In the genomic region with DNA sequence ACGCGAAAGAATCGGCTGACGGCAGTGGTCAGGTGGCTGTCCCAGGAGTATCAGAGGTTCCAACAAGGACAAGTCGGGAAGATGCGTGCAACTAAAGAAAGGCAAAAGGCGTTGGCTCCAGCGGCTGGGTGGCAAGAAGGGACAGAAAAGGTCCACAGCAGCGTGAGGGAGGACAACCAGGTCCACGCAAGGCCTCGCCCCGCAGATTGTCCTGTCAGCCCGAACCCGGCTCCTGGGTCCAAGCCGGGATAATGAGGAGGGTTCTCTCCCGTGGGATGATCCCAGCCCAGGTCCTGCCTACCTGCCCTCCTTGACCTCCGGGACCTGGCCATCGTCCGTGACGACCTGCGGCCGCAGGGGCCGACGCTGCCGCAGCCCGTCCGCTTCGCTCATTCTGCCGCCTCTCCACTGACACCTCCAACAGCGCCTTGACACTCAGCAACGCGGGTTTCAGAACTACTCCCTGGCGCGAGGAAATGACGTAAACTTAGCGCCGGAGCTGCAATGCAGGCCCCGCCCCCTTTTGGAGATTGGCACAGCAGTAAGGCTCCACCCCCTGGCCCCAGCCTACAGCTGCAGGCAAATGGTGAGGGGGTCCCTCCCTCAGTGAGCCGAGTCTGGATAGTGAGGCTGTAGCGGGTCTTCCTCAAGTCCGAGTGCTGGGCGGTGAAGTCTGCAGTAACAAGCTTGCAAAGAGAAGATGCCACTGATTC, we compare ENCODE assay signal across 8 mouse cellular contexts. TPM values are rescaled to one million over a fixed set of nuclear protein-coding genes. Genes with fewer than 3 reads are reported as not detected.
A peak's percentile ranks its signal among the peaks of the same experiment; 100 is the strongest.
DNase-seq lines count a peak whose midpoint lies in the region; ATAC-seq and TF ChIP-seq lines count a peak whose summit lies in the region.

A gene (minus strand): TSS at position 481 of the 713 bp plus-strand sequence.

- no peaks in the 10 kb centered on the region for H3K9me3 ChIP-seq in erythroblast, embryonic 14.5 days (ENCODE audit: control insufficient read depth, low read length)
- H3K9me3 ChIP-seq in heart, embryonic 12.5 days (replicated peaks): no peaks in the 10 kb centered on the region
- H3K9me3 ChIP-seq in kidney, postnatal 0 days (replicated peaks; ENCODE audit: low read length): no peaks in the 10 kb centered on the region
- no peaks in the 10 kb centered on the region for H3K9me3 ChIP-seq in liver, embryonic 11.5 days (ENCODE audit: control insufficient read depth, low read length)
- H3K9me3 ChIP-seq in stomach, embryonic 14.5 days (ENCODE audit: control insufficient read depth, low read depth, low read length): no peaks in the 10 kb centered on the region

- peak within 1 kb of the TSS; percentile 70 for H3K4me3 ChIP-seq in C2C12 (ENCODE audit: insufficient read depth, poor library complexity, severe bottlenecking)
- peak within 1 kb of the TSS; percentile 82 for H3K4me3 ChIP-seq in erythroblast, embryonic 14.5 days (replicated peaks)
- H3K4me3 ChIP-seq in heart, embryonic 12.5 days: peak within 1 kb of the TSS; percentile 98
- peak within 1 kb of the TSS; percentile 87 for H3K4me3 ChIP-seq in kidney, postnatal 0 days (replicated peaks; ENCODE audit: low read depth, low read length)
- H3K4me3 ChIP-seq in liver, embryonic 11.5 days (ENCODE audit: low read depth, low read length): peak within 1 kb of the TSS; percentile 92
- H3K4me3 ChIP-seq in stomach, embryonic 14.5 days (ENCODE audit: low read depth, low read length): peak within 1 kb of the TSS; percentile 94

- H3K27ac ChIP-seq in heart, embryonic 12.5 days (ENCODE audit: poor library complexity, severe bottlenecking): 0 out of 2 replicates have a peak within 1 kb of the TSS, but pooled peaks have one; percentile 28
- peak within 1 kb of the TSS; percentile 20 for H3K27ac ChIP-seq in kidney, postnatal 0 days
- H3K27ac ChIP-seq in liver, embryonic 11.5 days (ENCODE audit: low read depth, low read length): peak within 1 kb of the TSS; percentile 57
- H3K27ac ChIP-seq in stomach, embryonic 14.5 days (ENCODE audit: low read length): peak within 1 kb of the TSS; percentile 36; the same call in 1 of the 2 replicates

- TF ChIP-seq CTCF in C2C12 (IDR thresholded peaks at IDR 0.05; ENCODE audit: control insufficient read depth, insufficient read depth, insufficient read length): no peak
- TF ChIP-seq CTCF in brain, embryonic 14.5 days (IDR thresholded peaks at IDR 0.05; ENCODE audit: borderline replicate concordance, extremely low read depth, insufficient read depth, insufficient read length): no peak; the same call in 1 of the 2 replicates
- peak; percentile 46 for TF ChIP-seq CTCF in kidney, postnatal 0 days (IDR thresholded peaks at IDR 0.05; ENCODE audit: low read depth)

- H3K36me3 ChIP-seq in C2C12 (ENCODE audit: control insufficient read depth, insufficient read depth): peaks cover 9% of the 10 kb centered on the region
- peaks cover 15% of the 10 kb centered on the region for H3K36me3 ChIP-seq in erythroblast, embryonic 14.5 days (ENCODE audit: control insufficient read depth)
- no peaks in the 10 kb centered on the region for H3K36me3 ChIP-seq in heart, embryonic 12.5 days
- no peaks in the 10 kb centered on the region for H3K36me3 ChIP-seq in kidney, postnatal 0 days (ENCODE audit: insufficient read depth, low read length)
- H3K36me3 ChIP-seq in liver, embryonic 11.5 days (ENCODE audit: control insufficient read depth, insufficient read depth, low read length): 0 out of 2 replicates have a peak, but pooled peaks cover 2% of the 10 kb centered on the region
- no peaks in the 10 kb centered on the region for H3K36me3 ChIP-seq in stomach, embryonic 14.5 days (ENCODE audit: control insufficient read depth, insufficient read depth, low read length)

- peak within 1 kb of the TSS; percentile 92 for H3ac ChIP-seq in C2C12 (ENCODE audit: control insufficient read depth, insufficient read length, low read depth)

- TF ChIP-seq POLR2A in brain, embryonic 14.5 days (IDR thresholded peaks at IDR 0.05; ENCODE audit: borderline replicate concordance, extremely low read depth, insufficient read depth, insufficient read length, poor library complexity, severe bottlenecking): 0 out of 2 replicates have a peak, but pooled peaks have one; percentile 22

- peaks cover 10% of the 10 kb centered on the region for H3K79me3 ChIP-seq in C2C12 (ENCODE audit: low read depth)

- H3K79me2 ChIP-seq in C2C12 (ENCODE audit: control insufficient read depth, insufficient read depth): peaks cover 49% of the 10 kb centered on the region

- under 1% methylated on average over 42 of the region's 42 CpGs for WGBS in heart, embryonic 12.5 days
- under 1% methylated on average over 42 of the region's 42 CpGs for WGBS in kidney, postnatal 0 days
- whole genome bisulfite sequencing in liver, embryonic 11.5 days: under 1% methylated on average over 42 of the region's 42 CpGs
- WGBS in stomach, embryonic 14.5 days: under 1% methylated on average over 42 of the region's 42 CpGs

- peak; percentile 97 for ATAC-seq in heart, embryonic 12.5 days (ENCODE audit: insufficient number of reproducible peaks, low FRiP score)
- ATAC-seq in kidney, postnatal 0 days (replicated peaks; ENCODE audit: low FRiP score, low read depth): peak; percentile 97
- peak; percentile 92 for ATAC-seq in liver, embryonic 11.5 days (replicated peaks; ENCODE audit: low FRiP score)
- peak; percentile 96 for ATAC-seq in stomach, embryonic 14.5 days (ENCODE audit: insufficient number of reproducible peaks, insufficient read depth, low FRiP score, low read depth)

- H3K27me3 ChIP-seq in C2C12 (ENCODE audit: control insufficient read depth, insufficient read depth, insufficient read length): no peaks in the 10 kb centered on the region
- no peaks in the 10 kb centered on the region for H3K27me3 ChIP-seq in erythroblast, embryonic 14.5 days (ENCODE audit: control insufficient read depth)
- H3K27me3 ChIP-seq in heart, embryonic 12.5 days (replicated peaks): no peaks in the 10 kb centered on the region
- no peaks in the 10 kb centered on the region for H3K27me3 ChIP-seq in kidney, postnatal 0 days (ENCODE audit: insufficient read depth, low read length)
- H3K27me3 ChIP-seq in liver, embryonic 11.5 days (replicated peaks; ENCODE audit: control insufficient read depth, insufficient read depth, low read length): no peaks in the 10 kb centered on the region
- H3K27me3 ChIP-seq in stomach, embryonic 14.5 days (ENCODE audit: control insufficient read depth, insufficient read depth, low read length): no peaks in the 10 kb centered on the region

- peak; percentile 99 for DNase-seq in brain, embryonic 14.5 days (ENCODE audit: low read depth)
- DNase-seq in kidney, postnatal 0 days (ENCODE audit: low spot score): peak; percentile 98
- peak; percentile 90 for DNase-seq in liver, embryonic 11.5 days (ENCODE audit: low spot score)
- peak; percentile 97 for DNase-seq in naive thymus-derived CD4-positive, alpha-beta T cell, adult 2 months (ENCODE audit: low read depth)

- H3K4me1 ChIP-seq in erythroblast, embryonic 14.5 days (ENCODE audit: control insufficient read depth): peaks cover 38% of the 10 kb centered on the region
- peaks cover 6% of the 10 kb centered on the region for H3K4me1 ChIP-seq in heart, embryonic 12.5 days (replicated peaks)
- 0 out of 2 replicates have a peak, but pooled peaks cover 6% of the 10 kb centered on the region for H3K4me1 ChIP-seq in kidney, postnatal 0 days (replicated peaks; ENCODE audit: insufficient read depth, low read length)
- peaks cover 13% of the 10 kb centered on the region for H3K4me1 ChIP-seq in liver, embryonic 11.5 days (replicated peaks; ENCODE audit: control insufficient read depth, insufficient read depth, low read length)
- peaks cover 5% of the 10 kb centered on the region; the same call in 1 of the 2 replicates for H3K4me1 ChIP-seq in stomach, embryonic 14.5 days (ENCODE audit: control insufficient read depth, insufficient read depth, low read length)

- peak within 1 kb of the TSS; percentile 94 for H3K9ac ChIP-seq in heart, embryonic 12.5 days
- peak within 1 kb of the TSS; percentile 80 for H3K9ac ChIP-seq in kidney, postnatal 0 days (ENCODE audit: low read depth, low read length)
- H3K9ac ChIP-seq in liver, embryonic 11.5 days (ENCODE audit: low read depth, low read length): peak within 1 kb of the TSS; percentile 85
- peak within 1 kb of the TSS; percentile 67 for H3K9ac ChIP-seq in stomach, embryonic 14.5 days (replicated peaks; ENCODE audit: low read depth, low read length)

- H3K4me2 ChIP-seq in heart, embryonic 12.5 days: peak within 1 kb of the TSS; percentile 87
- peak within 1 kb of the TSS; percentile 75 for H3K4me2 ChIP-seq in kidney, postnatal 0 days (ENCODE audit: low read length)
- peak within 1 kb of the TSS; percentile 83 for H3K4me2 ChIP-seq in liver, embryonic 11.5 days
- H3K4me2 ChIP-seq in stomach, embryonic 14.5 days (replicated peaks; ENCODE audit: low read depth, low read length): peak within 1 kb of the TSS; percentile 76

TF ChIP-seq in C2C12, 6 proteins besides CTCF, POLR2A, EP300 and RAD21:
- TF ChIP-seq MYOG (IDR thresholded peaks at IDR 0.05; ENCODE audit: control insufficient read depth, extremely low read depth, insufficient read length): no peak
- TF ChIP-seq FOSL1 (IDR thresholded peaks at IDR 0.05; ENCODE audit: insufficient read depth, low read length, poor library complexity, severe bottlenecking): no peak
- TF ChIP-seq MYOD1 (IDR thresholded peaks at IDR 0.05; ENCODE audit: control insufficient read depth, insufficient read length, low read depth): no peak
- peak; percentile 15 for TF ChIP-seq CEBPB (IDR thresholded peaks at IDR 0.05; ENCODE audit: low read depth)
- no peak for TF ChIP-seq USF1 (IDR thresholded peaks at IDR 0.05; ENCODE audit: low read depth)
- peak; percentile 63 for TF ChIP-seq MAX (IDR thresholded peaks at IDR 0.05)

RNA-seq across cellular contexts. Expression of the gene that starts here (rescaled TPM):
- 25.6 TPM for polyA plus RNA-seq in C2C12 (2012; fragmentation: generic; extraction: Trizol)
- 44.0 and 48.2 TPM in 2 replicates for polyA plus RNA-seq in brain, embryonic 14.5 days (2012; rRNA removed)
- polyA plus RNA-seq in erythroblast, embryonic 14.5 days (2012): 3.2 and 3.3 TPM in 2 replicates
- 29.3 and 32.5 TPM in 2 replicates for polyA plus RNA-seq in heart, embryonic 12.5 days (2016; fragmentation: Nextera tagmentation; extraction: Ambion mirVana)
- polyA plus RNA-seq in kidney, postnatal 0 days (2015; fragmentation: Nextera tagmentation; extraction: Ambion mirVana): 62.5 and 63.1 TPM in 2 replicates
- 35.0 and 38.9 TPM in 2 replicates for polyA plus RNA-seq in liver, embryonic 11.5 days (2014; fragmentation: Nextera tagmentation; extraction: Ambion mirVana)
- polyA plus RNA-seq in stomach, embryonic 14.5 days (2014; fragmentation: Nextera tagmentation; extraction: Ambion mirVana): 37.5 and 40.2 TPM in 2 replicates

Comparison
In these comparisons a context has a peak if more than half of its experiments do, and no peak if none do; other contexts are left out.
1. Peak in every context shown above with its lines: DNase-seq, ATAC-seq, H3K4me3 ChIP-seq and H3K27ac ChIP-seq.